Mouse (Mus musculus) adrenal gland, postnatal 14 days (tissue): Measurements from ENCODE around the gene Ccdc125. TPM values are rescaled to one million over a fixed set of nuclear protein-coding genes. Genes with fewer than 3 reads are reported as not detected.

Source experiments
- DNase-seq: peaks from one replicate; pipeline ENCODE4 v3.0.0; 2021; ENCODE audit warnings: mixed read lengths
- long read RNA-seq, 2 experiments: library from polyadenylated mRNA; stranded (forward); transcript quantifications; one replicate each; pipeline ENCODE4 v2.0.0; 2021
- total RNA-seq: library from RNA; stranded (reverse); gene quantifications from 2 replicates; pipeline ENCODE4 v1.2.3, GENCODE M21; 2021

The Ccdc125 gene
- 2.1 and 3.0 TPM in 2 replicates for total RNA-seq
- long read RNA-seq, experiment 1, partial matches to known transcripts, result 0 of 2 reads
- long read RNA-seq, experiment 1, other reads (novel, unspliced or antisense), result 1 of 2 reads
- long read RNA-seq, experiment 2, partial matches to known transcripts, result 0 of 3 reads
- long read RNA-seq, experiment 2, other reads (novel, unspliced or antisense), result 2 of 3 reads

DNA sequence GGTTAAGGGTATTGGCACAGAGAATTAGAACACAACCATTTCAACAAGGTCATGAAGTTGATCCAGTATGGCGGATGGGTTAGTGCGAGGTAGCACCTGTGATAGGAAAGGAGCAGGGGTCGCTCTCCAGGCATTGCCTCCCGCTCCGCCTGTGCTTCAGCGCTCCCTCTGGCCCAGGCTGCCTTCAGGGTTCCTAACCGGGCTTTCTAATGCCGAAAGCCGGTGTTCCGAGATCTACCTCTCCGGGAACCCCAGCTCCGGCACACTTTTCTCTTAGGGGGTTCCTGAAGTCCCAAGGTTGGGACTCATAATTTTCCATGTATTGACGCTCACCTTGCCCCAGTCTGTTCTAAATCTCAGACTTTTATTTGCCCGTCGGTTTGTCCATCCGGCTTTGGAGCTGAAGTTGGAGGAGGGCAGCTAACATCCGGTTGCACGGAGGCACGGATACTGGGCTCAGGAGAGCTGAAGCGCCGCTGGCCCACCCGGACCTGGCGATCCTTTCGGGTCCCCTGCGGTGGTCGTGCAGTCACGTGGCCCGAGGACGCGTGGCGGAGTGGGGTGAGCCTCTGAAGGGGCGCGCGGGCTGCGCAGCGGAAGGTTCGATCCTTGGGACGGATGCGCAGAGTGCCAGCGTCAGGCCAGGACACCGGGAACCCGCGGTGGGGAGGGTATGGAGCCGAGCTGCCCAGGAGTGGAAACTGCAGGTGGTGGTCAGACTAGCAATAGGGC lies at the start of gene Ccdc125:
Gene Ccdc125 (plus strand): TSS at position 427 of the 732 bp plus-strand sequence.
- peak; percentile 63 for DNase-seq

DNA sequence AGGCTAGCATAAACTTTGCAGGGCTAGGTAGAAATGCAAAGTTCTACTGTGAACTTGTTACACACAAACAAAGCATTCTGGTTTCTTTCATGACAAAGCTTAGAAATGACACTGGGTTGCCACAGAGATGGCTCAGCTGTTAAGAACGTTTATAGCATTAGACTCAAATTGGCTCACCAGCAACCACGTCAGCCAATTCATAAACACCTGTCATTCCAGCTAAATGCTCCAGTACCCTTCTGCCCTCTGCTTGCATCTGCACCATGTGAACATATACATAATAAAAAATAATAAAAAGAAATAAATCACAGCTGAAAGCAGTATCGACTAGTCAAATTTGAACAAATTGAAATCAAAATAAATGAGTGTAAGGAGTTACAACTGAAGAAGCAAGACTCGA lies 47.3 kb upstream of the Ccdc125 start:
- no peak for DNase-seq

DNA sequence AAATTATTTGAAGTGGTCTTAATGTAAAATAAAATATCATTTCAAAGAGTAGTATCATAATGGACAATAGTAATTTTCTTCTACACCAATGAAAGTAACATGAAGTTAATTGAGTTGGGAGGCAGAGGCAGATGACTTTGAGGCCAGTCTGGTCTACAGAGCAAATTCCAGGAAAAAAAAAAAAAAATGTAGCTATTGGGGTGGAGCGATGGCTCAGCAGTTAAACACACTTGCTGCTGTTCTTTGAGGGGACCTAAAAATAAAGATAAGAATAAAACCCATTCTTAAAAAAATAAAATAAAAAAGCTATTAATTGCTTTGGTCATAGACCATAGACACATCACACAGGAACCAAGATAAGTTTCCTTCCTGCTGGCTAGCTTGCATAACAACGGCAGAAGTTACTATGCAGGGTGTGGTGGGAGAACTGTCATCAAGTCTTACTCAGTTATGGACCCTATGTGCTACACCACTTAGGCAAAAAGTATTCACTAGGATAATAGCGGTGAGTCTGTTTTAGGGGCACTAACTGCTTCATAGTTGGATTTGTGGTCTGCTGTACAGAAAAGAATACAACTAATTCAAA lies 35.3 kb upstream of the Ccdc125 start:
- DNase-seq, result no peak

DNA sequence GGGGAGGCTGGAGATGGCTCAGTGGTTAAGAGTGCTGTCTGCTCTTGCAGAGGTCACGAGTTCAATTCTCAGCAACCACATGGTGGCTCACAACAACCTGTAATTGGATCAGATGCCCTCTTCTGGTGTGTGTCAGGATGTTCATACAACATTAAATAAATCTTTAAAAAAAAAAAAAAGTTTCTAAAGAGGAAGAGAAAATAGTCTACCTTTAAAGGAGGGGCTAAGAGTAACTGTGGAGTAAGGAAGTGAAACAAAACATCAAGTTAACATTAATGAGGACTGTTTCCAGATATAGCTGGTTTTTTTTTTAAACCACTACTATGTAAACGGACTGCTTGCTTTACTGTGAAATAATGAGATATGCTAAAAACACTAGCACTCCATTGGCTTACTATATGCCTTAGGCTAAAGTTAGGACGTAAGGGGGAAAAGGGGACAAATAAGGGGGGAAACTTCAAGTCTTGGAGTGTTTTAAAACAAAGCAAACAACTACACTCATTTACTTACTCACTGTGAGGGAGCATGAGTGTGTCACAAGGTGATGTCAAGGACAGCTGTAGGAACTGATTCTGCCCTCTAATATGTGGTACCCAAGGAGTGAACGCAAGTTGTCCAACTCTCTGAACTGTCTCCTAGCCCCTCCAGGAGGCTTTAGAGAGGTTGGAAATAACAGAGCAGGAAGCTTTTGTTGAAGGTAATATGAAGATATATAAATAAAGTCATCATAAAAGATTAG lies 26.9 kb upstream of the Ccdc125 start:
- no peak for DNase-seq

DNA sequence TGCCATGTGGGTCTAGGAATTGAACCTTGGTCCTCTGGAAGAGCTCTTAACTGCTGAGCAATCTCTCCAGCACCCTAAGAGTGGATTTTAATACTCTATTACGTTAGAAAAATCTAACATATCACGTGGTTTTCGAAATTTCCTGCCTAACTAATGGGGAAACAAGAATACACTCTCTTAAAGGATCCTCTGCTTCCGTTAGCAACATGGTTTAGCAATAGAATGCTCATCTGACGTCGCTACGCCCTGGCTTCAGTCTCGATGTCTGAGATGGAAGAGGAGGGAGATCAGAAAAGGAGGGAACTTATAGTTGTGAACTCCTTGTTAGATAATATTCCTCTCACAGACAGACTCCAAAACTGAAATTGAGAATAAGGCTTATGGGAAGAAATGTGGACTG lies 21.3 kb upstream of the Ccdc125 start:
- no peak for DNase-seq

DNA sequence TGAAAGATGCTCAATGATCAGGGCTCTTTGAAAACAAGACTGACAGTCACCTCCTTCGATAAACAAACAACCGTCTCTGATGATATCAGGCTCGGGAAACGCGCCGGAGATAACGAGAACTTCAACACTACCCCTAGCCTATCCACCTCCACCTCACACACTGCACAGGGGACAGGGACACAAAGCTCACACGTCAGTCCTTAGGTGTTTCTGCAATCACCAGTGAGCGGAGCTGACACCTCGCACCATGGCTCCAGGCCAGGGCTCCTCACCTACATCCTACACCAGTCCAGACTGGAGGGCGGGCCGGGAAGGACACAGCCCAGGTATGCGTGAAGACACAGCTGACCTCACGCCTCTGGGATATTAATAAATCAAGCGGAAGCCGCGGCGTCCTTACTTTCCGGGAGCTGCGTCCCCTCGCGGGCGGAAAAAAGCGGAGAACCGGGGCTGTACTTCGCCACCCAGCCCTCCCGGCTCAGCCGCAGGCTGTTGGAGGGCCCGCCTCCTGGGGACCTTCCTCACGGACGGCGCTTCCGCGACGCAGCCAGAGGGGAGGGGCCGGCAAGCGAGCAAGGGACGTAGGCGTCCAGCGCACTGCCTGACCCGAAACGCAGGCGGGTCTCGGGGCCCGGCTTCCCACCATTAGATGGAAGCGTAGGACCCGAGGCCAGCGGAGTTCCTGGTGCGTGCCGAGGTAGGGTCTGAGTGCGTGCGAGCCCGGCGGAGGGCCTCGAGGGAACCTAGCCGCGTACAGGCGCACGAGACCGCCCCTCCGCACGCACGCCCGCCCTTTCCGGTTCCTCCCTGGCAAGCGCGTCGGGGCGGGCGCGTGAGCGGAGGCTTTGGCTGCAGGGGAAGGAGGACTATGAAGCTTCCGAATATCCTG lies 18.7 kb upstream of the Ccdc125 start, which contains the start of the genes Ak6 and Rad17:
Gene Ak6 (plus strand): TSS at position 430 of the 889 bp plus-strand sequence.
Gene Rad17 (minus strand): TSS at position 502 of the 889 bp plus-strand sequence.
- peak; percentile 97 for DNase-seq

DNA sequence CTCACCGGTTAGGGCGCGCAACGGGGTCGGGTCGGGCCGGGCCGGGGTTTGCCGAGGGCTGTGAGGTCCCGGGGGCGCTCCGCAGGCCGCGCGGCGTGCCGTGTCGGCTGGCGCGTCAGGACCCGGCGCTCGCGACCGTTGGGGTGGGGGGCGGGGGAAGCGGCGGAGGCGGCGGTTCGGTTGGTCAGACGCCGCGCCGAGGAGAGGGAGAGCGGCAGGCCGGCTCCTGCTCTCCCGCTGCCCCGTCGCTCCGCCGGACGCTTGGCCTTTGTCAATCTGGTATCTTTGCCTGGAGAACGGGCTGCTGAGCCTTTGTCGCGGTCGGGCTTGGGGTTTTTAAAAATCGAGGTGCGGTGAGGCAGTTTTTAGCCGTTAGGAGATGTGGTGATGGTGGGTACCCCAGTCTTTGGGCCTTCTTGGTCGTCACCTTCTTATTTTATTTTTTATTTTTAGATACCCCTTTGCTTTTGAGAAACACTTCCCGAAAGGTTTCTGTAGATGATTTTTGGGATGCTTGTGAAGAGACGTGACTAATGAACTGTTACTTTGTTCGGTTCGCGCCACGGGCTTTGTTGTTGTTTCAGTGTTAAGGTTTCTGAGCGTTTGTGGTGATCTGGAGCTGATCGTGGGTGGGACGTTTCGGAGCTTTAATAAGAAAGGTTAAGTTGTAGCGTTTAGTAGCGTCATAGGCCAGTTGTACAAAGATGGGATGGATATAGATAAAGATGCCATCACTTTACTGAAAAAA lies 17.9 kb upstream of the Ccdc125 start, which contains the start of gene Taf9:
Gene Taf9 (plus strand): TSS at position 141 of the 748 bp plus-strand sequence.
- no peak for DNase-seq

DNA sequence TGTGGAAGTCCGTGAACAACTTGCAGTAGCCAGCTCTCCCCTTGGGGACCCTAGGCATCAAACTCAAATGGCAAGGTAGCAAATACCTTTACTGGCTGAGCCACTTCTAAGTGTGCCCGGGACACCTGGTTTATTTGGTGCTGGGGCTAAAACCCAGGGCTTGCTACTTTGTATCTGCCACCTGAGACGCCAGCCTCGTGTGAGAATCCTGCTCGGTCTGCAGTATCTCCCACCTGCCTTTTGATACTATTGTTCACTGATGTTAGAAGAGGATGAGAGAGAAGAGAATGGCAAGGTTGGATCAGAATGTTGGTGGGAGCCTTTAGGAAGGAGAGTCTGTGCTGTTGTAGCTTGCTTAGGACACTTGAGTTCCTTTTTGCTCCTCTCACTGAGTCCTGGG lies 11.4 kb upstream of the Ccdc125 start:
- DNase-seq, result no peak

DNA sequence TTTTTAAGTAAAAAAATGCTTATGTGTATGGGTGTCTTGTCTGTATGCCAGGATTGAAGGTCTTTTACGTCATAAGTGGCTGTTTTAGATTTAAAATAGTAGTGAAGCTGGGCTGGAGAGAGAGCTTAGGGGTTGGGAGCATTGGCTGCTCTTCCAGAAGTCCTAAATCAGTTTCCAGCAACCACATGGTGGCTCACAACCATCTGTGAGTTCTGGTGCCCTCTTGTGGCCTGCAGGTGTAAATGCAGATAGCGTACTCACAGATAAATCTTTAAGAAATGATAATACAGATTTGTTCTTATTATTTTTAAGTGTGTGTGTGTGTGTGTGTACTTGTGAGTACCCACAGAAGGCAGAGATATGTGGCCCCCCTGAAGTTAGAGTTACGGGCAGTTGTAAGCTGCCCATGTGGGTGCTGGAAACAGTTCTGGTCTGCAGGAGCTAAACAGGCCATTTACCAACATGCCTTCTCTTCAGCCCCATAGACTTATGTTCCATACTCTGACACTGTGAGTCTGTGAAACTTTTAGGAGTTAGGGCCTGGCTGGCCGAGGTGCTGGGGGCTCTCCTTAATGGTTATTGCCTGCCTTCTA lies 9.6 kb upstream of the Ccdc125 start:
- DNase-seq, result peak; percentile 78

DNA sequence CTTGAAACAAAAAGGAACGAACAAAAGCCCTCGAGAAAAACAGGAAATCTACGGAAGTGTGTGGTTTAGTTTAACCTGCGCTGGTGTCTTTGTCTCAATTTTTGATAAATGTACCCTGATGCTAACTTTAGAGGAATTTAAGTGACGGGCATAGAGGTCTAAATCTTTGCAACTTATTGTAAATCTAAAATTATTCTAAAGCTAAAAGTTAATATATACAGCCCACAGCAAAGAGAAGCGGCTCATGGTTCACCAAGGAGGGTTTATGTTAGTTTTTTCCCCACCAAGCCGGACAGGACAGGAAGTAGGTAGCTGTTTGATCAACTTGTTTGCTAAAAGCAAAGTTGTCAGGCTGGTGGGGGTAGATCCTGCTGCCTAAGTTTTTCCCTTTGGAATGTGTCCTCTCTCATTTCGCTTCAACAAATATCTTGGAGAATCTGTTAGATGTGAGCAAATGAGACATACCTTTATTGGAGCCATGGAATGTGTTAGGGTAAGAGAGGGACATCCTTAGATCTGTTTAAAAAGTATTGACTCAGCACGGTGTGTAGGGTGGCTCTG lies 744 bp downstream of the Ccdc125 start:
- no peak for DNase-seq

DNA sequence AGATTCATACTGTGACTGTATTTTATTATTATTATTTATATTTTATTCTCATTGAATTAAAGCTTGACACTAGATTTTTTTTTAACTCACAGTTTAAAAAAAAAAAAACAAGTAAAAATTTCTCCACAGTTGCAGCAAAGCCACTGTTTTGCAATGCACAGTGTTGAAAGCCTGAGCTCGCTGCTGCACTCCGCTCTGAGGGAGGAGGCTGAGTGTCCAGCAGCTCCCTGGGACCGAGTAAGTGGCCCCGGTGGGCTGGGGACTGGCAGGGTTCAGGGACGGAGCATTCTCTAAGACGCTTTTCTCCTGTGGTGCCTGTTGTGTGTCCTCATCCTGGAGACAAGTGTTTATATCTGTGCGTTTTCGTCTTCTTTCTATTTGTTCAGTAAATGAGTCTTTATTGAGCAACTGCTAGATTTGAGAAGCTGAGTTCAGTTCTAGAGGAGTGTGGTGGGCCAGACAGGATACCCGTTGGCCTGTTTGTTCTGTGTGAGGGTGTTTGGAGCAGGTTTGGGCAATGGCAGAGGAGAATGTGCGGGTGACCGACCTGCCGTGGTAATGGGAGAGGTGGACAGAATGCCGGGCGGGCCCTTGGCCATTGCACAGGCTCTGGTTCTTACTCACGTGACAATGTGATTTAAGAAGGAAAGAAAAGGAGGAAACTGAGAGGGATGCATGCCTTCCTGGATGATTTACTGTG lies 6.6 kb downstream of the Ccdc125 start:
- DNase-seq, result peak; percentile 50

DNA sequence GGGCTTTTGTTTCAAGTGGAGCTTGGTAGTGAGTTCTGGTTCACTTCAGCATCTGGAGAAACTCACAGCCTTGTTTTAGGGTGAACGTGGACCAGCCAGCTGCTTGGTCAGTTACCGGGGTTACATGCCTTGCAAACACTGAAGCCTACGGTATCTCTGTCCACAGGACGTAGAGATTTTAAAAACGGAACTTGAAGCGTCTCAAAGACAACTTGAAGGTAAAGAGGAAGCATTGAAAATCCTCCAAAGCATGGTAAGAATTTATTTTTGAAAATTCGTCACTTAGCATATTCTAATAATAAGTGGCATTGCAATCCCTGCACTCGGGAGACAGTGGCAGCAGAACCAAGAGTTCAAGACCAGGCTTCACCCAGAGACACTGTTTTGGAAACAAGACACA lies 12.1 kb downstream of the Ccdc125 start:
- DNase-seq, result no peak

DNA sequence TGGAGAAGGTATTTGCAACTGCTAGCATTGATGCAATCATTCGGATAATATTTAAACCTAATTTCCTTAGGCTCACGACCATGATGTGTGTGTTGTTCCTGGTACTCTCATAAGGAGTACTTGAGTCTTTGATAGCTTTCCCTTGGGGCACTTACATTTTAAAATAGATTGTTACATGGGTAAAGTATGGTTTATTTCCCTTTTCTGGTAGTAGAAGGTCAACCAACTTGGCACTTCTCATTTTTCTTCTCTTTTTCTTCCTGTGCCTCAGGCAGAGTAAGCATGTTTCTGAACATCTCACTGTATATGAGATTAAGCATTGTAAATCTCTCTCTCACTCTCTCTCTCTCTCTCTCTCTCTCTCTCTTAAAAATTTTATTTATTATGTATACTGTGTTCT lies 13.3 kb downstream of the Ccdc125 start:
- no peak for DNase-seq

DNA sequence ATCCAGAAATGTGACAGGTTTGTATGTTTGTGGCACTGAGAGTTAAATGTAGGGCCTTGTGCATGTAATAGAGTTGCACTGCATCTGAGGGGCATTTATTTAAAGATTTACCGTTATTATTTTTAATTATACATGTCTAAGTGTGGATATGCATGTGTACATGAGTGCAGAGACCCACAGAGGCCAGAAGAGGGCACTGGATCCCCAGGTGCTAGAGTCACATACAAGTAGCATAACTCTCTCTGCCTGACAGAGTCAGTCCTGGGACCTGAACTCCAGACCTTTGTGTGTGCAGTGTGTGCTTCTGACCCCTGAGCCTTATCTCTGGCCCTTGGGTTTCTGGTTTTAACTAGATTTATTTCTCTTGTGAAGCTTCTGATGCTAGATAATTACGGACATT lies 14.8 kb downstream of the Ccdc125 start:
- no peak for DNase-seq

DNA sequence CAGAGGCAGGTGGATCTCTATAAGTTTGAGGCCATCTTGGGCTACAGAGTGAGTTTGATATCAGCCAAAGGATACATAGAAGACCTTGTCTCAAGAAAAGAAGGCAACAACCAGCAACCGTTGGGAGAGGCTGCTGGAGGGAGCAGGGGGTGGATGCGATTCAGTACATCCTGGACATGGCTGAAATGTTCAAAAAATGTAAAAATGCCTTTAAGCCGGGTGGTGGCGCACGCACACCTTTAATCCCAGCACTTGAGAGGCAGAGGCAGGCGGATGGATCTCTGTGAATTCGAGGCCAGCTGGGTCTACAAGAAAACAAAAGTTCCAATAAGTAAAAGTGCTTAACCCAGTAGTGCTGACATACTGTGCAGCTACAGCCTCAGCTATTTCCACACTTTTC lies 18.0 kb downstream of the Ccdc125 start:
- DNase-seq, result no peak

DNA sequence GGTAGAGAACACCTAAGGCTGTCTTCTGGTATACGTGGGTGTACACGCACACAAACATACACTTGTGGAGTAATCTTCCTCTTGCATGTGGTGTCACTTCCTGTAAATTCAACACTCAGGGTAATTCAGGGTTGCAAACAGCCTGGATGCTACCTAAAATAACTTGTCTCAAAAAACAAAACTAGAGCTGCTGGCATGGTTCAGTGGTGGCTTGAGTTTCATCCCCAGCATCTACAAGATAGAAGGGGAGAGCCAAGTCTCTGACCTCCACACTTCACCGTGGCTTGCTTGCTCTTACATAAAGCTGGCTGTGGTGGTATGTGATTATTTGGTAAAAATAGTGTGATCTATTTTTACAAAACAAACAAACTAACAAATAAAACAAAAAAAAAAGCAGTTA lies 28.0 kb downstream of the Ccdc125 start:
- no peak for DNase-seq

DNA sequence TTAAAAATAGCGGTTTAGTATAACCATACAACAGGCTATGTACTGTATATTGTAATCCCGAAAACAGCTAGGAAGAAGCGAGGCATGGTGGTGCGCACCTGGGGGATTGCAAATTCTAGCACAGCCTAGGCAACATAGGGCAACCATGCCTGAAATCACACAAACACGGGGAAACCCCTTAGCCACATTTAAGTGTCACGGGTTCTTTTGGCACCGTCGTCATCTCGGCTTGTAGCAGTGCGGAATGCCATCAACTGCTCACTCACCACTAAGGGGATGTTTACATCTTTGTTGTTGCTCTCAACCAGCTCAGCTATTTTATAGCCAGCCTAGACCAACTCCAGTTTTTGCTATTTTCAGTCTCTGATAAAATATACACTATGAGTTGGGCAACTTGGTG lies 29.3 kb downstream of the Ccdc125 start:
- no peak for DNase-seq

DNA sequence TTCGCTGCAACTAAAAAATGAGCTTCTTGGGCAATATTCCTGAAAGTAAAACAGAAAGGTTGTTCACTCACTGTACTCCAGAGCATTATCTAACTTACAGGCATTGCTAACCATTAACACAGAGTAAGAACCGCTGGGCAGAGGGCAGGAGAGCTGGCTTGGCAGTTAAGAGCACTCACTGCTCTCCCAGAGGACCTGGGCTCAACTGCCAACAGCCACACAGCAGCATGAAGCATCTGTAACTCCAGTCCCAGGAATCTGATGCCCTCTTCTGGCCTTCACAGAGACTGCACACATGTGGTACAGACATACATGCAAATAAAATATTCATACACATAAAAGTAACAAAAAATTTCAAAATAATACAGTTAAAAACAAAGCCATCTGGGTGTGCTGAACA lies 34.0 kb downstream of the Ccdc125 start:
- peak; percentile 49 for DNase-seq

DNA sequence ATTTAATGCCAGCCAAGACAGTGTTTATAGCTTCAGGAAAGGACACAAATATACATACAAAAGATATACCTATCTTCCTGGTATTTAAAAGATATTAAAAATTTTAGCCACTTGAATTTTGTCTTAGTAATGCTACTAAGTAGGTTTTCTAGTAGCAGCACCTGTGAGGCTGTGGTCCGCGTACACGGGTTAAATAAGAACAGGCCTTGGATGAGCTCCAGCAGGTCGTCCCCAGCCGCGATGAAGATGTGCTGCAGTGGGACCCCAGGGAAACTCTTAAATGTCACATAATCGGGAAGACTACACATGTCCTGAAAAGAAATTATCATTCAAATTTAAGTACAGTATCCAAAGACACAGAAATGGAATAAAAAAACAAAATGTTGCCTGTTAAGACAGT lies 36.7 kb downstream of the Ccdc125 start:
- no peak for DNase-seq

DNA sequence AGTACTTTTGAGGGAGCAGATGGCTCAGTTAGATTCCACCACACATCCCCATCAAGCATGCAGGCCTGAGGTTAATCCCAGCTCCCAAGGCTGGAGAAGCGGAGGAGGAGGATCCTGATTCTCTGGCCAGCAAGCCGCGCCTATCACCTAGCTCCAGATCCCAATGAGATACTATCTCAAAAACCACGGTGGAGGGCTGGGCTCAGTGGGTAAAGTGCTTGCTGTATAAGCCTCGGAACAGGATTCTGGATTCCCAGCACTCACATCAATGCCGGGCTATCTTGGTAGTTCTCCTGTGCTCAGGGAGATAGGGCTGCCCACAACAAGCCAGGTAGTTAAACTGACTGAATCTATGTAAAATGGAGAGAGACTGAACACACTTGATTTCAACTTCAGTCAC lies 46.0 kb downstream of the Ccdc125 start:
- no peak for DNase-seq
